Mouse (Mus musculus): ENCODE measurements at regions not wholly inside any gene's neighbourhood (a gene's known extent, or its start where the extent isn't known, plus 50 kb on each side); places are given as distances from the start of the nearest gene placed in this dataset.
A peak's percentile ranks its signal among the peaks of the same experiment; 100 is the strongest.

GRCm38 (mm10) chr5:37898041-37898615 lies 73.7 kb upstream of the Msx1 start:
- DNase-seq (ENCODE audit: low spot score) = no peak

- DNase-seq (ENCODE audit: low spot score) = no peak
Measured at GRCm38 (mm10) chr5:37897501-37897900, 73.1 kb upstream of the Msx1 start.

- no peak for DNase-seq (ENCODE audit: low spot score)
Measured at GRCm38 (mm10) chr5:37895441-37896336, 71.3 kb upstream of the Msx1 start.

- DNase-seq (ENCODE audit: low spot score) = no peak
Measured at GRCm38 (mm10) chr5:37893639-37894550, 69.5 kb upstream of the Msx1 start.

- DNase-seq (ENCODE audit: low spot score) = no peak
Measured at GRCm38 (mm10) chr5:37890641-37891040, 66.3 kb upstream of the Msx1 start.

GRCm38 (mm10) chr5:37879668-37880380 lies 55.4 kb upstream of the Msx1 start:
- peak; percentile 36 for DNase-seq (ENCODE audit: low spot score)

- DNase-seq (ENCODE audit: low spot score) = no peak
Measured at GRCm38 (mm10) chr5:37876240-37876639, 51.9 kb upstream of the Msx1 start.

- DNase-seq (ENCODE audit: low spot score) = peak; percentile 37
Measured at GRCm38 (mm10) chr5:37875452-37875851, 51.1 kb upstream of the Msx1 start.

- peak; percentile 43 for DNase-seq (ENCODE audit: low spot score)
Measured at GRCm38 (mm10) chr5:37874784-37875281, 50.5 kb upstream of the Msx1 start.
